Mouse (Mus musculus) limb, embryonic 13.5 days (tissue): Measurements from ENCODE around the gene Sufu. TPM values are rescaled to one million over a fixed set of nuclear protein-coding genes. Genes with fewer than 3 reads are reported as not detected.

ENCODE experiments used
- ATAC-seq: fragments of 200-750 bp; cut with Nextera tagmentation; 2 replicates; pipeline ENCODE4 v1.8.0; 2017; ENCODE audit warnings: low read depth, moderate number of reproducible peaks, moderate TSS enrichment; ENCODE audit not compliant: low FRiP score
- H3K27ac ChIP-seq: fragments of 300-500 bp; sonication (generic); 2 replicates; pipeline ENCODE4 v1.5.1; 2015; ENCODE audit warnings: inconsistent platforms, mild to moderate bottlenecking, moderate library complexity
- H3K27me3 ChIP-seq: fragments of 300-500 bp; sonication (generic); 2 replicates; pipeline ENCODE4 v1.6.1; 2015; ENCODE audit warnings: mild to moderate bottlenecking, inconsistent platforms
- H3K36me3 ChIP-seq: fragments of 300-500 bp; sonication (generic); 2 replicates; pipeline ENCODE4 v1.6.1; 2015; ENCODE audit warnings: inconsistent platforms, mild to moderate bottlenecking, moderate library complexity
- H3K4me1 ChIP-seq: fragments of 300-500 bp; sonication (generic); 2 replicates; pipeline ENCODE4 v1.6.1; 2015; ENCODE audit warnings: inconsistent platforms
- H3K4me2 ChIP-seq: fragments of 300-500 bp; sonication (generic); replicated peaks from 2 replicates; pipeline ENCODE4 v1.6.1; 2015; ENCODE audit warnings: inconsistent platforms, mild to moderate bottlenecking, moderate library complexity
- H3K4me3 ChIP-seq: fragments of 300-500 bp; sonication (generic); 2 replicates; pipeline ENCODE4 v1.5.1; 2015; ENCODE audit warnings: moderate library complexity, mild to moderate bottlenecking, inconsistent platforms
- H3K9ac ChIP-seq: fragments of 300-500 bp; sonication (generic); 2 replicates; pipeline ENCODE4 v1.6.1; 2015; ENCODE audit warnings: mild to moderate bottlenecking, inconsistent platforms
- H3K9me3 ChIP-seq: fragments of 300-500 bp; sonication (generic); 2 replicates; pipeline ENCODE4 v1.6.1; 2016; ENCODE audit warnings: inconsistent platforms
- WGBS: fragments of 180-500 bp; shearing (Covaris S2); methylation state at CpG from one replicate; pipeline ENCODE4 v1.1.7; 2015; 5-methylcytosine and 5-hydroxymethylcytosine counted together
- polyA plus RNA-seq: library from polyadenylated mRNA; unstranded; fragments of >200 nt; fragmentation: Nextera tagmentation; extraction: Ambion mirVana; gene quantifications from 2 replicates; pipeline ENCODE4 v1.2.1, GENCODE M21; 2015

Gene Sufu
- polyA plus RNA-seq, 1 experiment from 2014 or later, result 38.8 TPM

- H3K4me1 ChIP-seq, result peaks cover 6% of the 10 kb centered on the region; the same call in 1 of the 2 replicates
- no peak overlapping the region for H3K4me3 ChIP-seq
- 100% methylated on average over 1 of the region's 1 CpGs for WGBS
- H3K4me2 ChIP-seq, result no peak overlapping the region
- no peak overlapping the region for H3K9ac ChIP-seq
- no peaks in the 10 kb centered on the region for H3K9me3 ChIP-seq
- no peaks in the 10 kb centered on the region for H3K27me3 ChIP-seq
- ATAC-seq, result no peak
- H3K36me3 ChIP-seq, result peaks cover 37% of the 10 kb centered on the region
- no peak overlapping the region for H3K27ac ChIP-seq
These were observed 92.8 kb downstream of the Sufu start for GRCm38 (mm10) chr19:46489448-46489847.

- 0% methylated on average over 2 of the region's 2 CpGs for WGBS
- H3K36me3 ChIP-seq, result peaks cover 26% of the 10 kb centered on the region
- no peaks in the 10 kb centered on the region for H3K9me3 ChIP-seq
- no peak overlapping the region for H3K4me2 ChIP-seq
- no peak overlapping the region for H3K9ac ChIP-seq
- H3K4me3 ChIP-seq, result no peak overlapping the region
- no peak overlapping the region for H3K27ac ChIP-seq
- H3K27me3 ChIP-seq, result no peaks in the 10 kb centered on the region
- no peak; the same call in 1 of the 2 replicates for ATAC-seq
- peaks cover 6% of the 10 kb centered on the region; the same call in 1 of the 2 replicates for H3K4me1 ChIP-seq
These were observed 93.9 kb downstream of the Sufu start for GRCm38 (mm10) chr19:46490634-46491033.

GRCm38 (mm10) chr19:46495136-46495535, 98.4 kb downstream of the Sufu start:
- ATAC-seq, result no peak
- Histone ChIP-seq H3K27ac (no peak overlapping the region), H3K4me3 (no peak overlapping the region), H3K9ac (no peak overlapping the region), H3K4me1 (peaks cover 8% of the 10 kb centered on the region; the same call in 1 of the 2 replicates), H3K4me2 (no peak overlapping the region), H3K27me3 (no peaks in the 10 kb centered on the region), H3K9me3 (no peaks in the 10 kb centered on the region), H3K36me3 (no peaks in the 10 kb centered on the region)
- 83% methylated on average over 8 of the region's 8 CpGs for WGBS

GRCm38 (mm10) chr19:46497230-46497629, 100.5 kb downstream of the Sufu start:
- no peak overlapping the region for H3K4me3 ChIP-seq
- WGBS, result 72% methylated on average over 2 of the region's 2 CpGs
- H3K4me2 ChIP-seq, result no peak overlapping the region
- H3K9me3 ChIP-seq, result no peaks in the 10 kb centered on the region
- H3K4me1 ChIP-seq, result 0 out of 2 replicates have a peak, but pooled peaks cover 2% of the 10 kb centered on the region
- H3K9ac ChIP-seq, result no peak overlapping the region
- ATAC-seq, result no peak
- no peaks in the 10 kb centered on the region for H3K36me3 ChIP-seq
- H3K27me3 ChIP-seq, result no peaks in the 10 kb centered on the region
- H3K27ac ChIP-seq, result no peak overlapping the region

GRCm38 (mm10) chr19:46499539-46499835, 102.8 kb downstream of the Sufu start:
- H3K9me3 ChIP-seq, result no peaks in the 10 kb centered on the region
- peaks cover 19% of the 10 kb centered on the region for H3K4me1 ChIP-seq
- peak overlapping the region; percentile 92 for H3K4me3 ChIP-seq
- peak overlapping the region; percentile 99 for H3K4me2 ChIP-seq
- WGBS, result 2% methylated on average over 3 of the region's 3 CpGs
- ATAC-seq, result no peak
- no peaks in the 10 kb centered on the region for H3K27me3 ChIP-seq
- no peak overlapping the region for H3K9ac ChIP-seq
- peak overlapping the region; percentile 77 for H3K27ac ChIP-seq
- no peaks in the 10 kb centered on the region for H3K36me3 ChIP-seq

GRCm38 (mm10) chr19:46499836-46500580, 103.3 kb downstream of the Sufu start:
- peak overlapping the region; percentile 99 for H3K4me2 ChIP-seq
- peak; percentile 91 for ATAC-seq
- peak overlapping the region; percentile 92 for H3K4me3 ChIP-seq
- peaks cover 24% of the 10 kb centered on the region for H3K4me1 ChIP-seq
- peak overlapping the region; percentile 86 for H3K9ac ChIP-seq
- no peaks in the 10 kb centered on the region for H3K9me3 ChIP-seq
- no peaks in the 10 kb centered on the region for H3K27me3 ChIP-seq
- WGBS, result under 1% methylated on average over 39 of the region's 52 CpGs
- H3K27ac ChIP-seq, result peak overlapping the region; percentile 98
- no peaks in the 10 kb centered on the region for H3K36me3 ChIP-seq

- WGBS, result 0% methylated on average over 38 of the region's 50 CpGs
- Histone ChIP-seq H3K4me2 (peak overlapping the region; percentile 99), H3K9ac (peak overlapping the region; percentile 86), H3K9me3 (no peaks in the 10 kb centered on the region), H3K27me3 (no peaks in the 10 kb centered on the region), H3K4me1 (peaks cover 32% of the 10 kb centered on the region), H3K27ac (peak overlapping the region; percentile 98), H3K36me3 (peaks cover 5% of the 10 kb centered on the region; the same call in 1 of the 2 replicates), H3K4me3 (peak overlapping the region; percentile 92)
- no peak for ATAC-seq
These were observed 104.1 kb downstream of the Sufu start for GRCm38 (mm10) chr19:46500581-46501341.

- WGBS, result under 1% methylated on average over 57 of the region's 64 CpGs
- no peak for ATAC-seq
- Histone ChIP-seq H3K4me1 (peaks cover 39% of the 10 kb centered on the region), H3K27ac (peak within 1 kb of the TSS; percentile 98), H3K9ac (peak within 1 kb of the TSS; percentile 96), H3K4me3 (peak within 1 kb of the TSS; percentile 92), H3K27me3 (no peaks in the 10 kb centered on the region), H3K36me3 (peaks cover 13% of the 10 kb centered on the region), H3K4me2 (peak within 1 kb of the TSS; percentile 99), H3K9me3 (no peaks in the 10 kb centered on the region)
These were observed 104.8 kb downstream of the Sufu start, which contains the start of gene Trim8 for GRCm38 (mm10) chr19:46501401-46502068. Trim8 (plus strand) TSS chr19:46501702.

- Histone ChIP-seq H3K4me1 (peaks cover 45% of the 10 kb centered on the region), H3K36me3 (peaks cover 18% of the 10 kb centered on the region), H3K27ac (peak overlapping the region; percentile 98), H3K9me3 (no peaks in the 10 kb centered on the region), H3K9ac (peak overlapping the region; percentile 96), H3K4me2 (peak overlapping the region; percentile 99), H3K27me3 (no peaks in the 10 kb centered on the region), H3K4me3 (peak overlapping the region; percentile 92)
- no peak for ATAC-seq
- WGBS, result under 1% methylated on average over 42 of the region's 46 CpGs
These were observed 105.4 kb downstream of the Sufu start for GRCm38 (mm10) chr19:46502069-46502455.

GRCm38 (mm10) chr19:46502471-46503166, 105.9 kb downstream of the Sufu start:
- Histone ChIP-seq H3K9ac (peak overlapping the region; percentile 96), H3K9me3 (no peaks in the 10 kb centered on the region), H3K27ac (peak overlapping the region; percentile 98), H3K4me3 (peak overlapping the region; percentile 92), H3K4me1 (peaks cover 50% of the 10 kb centered on the region), H3K36me3 (peaks cover 24% of the 10 kb centered on the region), H3K4me2 (peak overlapping the region; percentile 99), H3K27me3 (no peaks in the 10 kb centered on the region)
- no peak for ATAC-seq
- WGBS, result under 1% methylated on average over 53 of the region's 53 CpGs

- H3K4me1 ChIP-seq, result peaks cover 59% of the 10 kb centered on the region
- H3K4me2 ChIP-seq, result peak overlapping the region; percentile 99
- H3K27me3 ChIP-seq, result no peaks in the 10 kb centered on the region
- H3K36me3 ChIP-seq, result peaks cover 33% of the 10 kb centered on the region
- under 1% methylated on average over 21 of the region's 21 CpGs for WGBS
- H3K4me3 ChIP-seq, result peak overlapping the region; percentile 92
- H3K9ac ChIP-seq, result peak overlapping the region; percentile 96
- peak; percentile 20; the same call in 1 of the 2 replicates for ATAC-seq
- H3K27ac ChIP-seq, result peak overlapping the region; percentile 98
- H3K9me3 ChIP-seq, result no peaks in the 10 kb centered on the region
These were observed 106.8 kb downstream of the Sufu start for GRCm38 (mm10) chr19:46503351-46504084.
